Mouse (Mus musculus): ENCODE results near the gene Zswim1.
"Not testable (repeated sequence)": the region's sequence is repeated elsewhere in the genome, so short reads cannot be mapped to it uniquely, and the experiment has no call there.

Zswim1 gene

DNA sequence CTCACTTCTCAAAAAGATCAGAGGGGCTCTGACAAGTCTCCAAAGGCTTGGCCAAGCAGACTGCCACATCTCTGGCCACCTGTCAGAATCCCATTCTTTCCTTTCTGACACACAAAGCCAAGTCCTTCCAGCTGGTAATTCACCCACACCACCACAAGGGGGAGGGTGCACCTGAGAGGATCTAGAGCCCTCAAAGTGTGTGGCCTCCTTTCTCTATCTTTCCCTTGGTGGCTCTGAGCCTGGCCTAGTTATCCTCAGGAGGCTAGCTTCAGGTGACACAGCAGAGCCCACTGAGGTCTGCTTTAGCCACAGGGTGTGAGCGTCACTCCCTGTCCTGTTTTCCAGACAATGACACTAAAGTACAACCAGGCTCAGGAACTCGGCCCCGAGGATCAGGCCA is 29.2 kb upstream of the Zswim1 start:
- DNase-seq (ENCODE audit: low spot score in 2 of 2) = peak; percentile 38 to 60

DNA sequence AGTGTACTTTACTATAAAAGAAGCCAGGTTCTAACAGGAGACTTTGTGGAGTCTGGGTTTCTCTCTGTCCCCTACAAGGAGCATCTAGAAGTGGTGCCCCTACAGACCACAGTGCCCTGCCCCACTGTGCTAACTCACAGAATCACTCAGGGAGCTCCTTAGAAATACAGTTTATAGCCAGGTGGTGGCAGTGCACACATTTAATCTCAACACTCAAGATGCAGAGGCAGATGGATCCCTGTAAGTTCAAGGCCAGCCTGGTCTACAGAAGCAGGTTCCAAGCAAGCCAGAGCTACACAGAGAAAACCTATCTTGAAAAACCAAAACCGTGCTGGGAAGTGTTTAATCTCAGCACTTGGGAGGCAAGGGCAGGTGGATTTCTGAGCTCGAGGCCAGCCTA is 28.7 kb upstream of the Zswim1 start:
- DNase-seq (ENCODE audit: low spot score in 2 of 2) = no peak

GRCm38 (mm10) chr2:164794293-164794692 is 28.2 kb upstream of the Zswim1 start:
- DNase-seq (ENCODE audit: low spot score in 2 of 2) = peak; percentile 70 to 75

GRCm38 (mm10) chr2:164795868-164796267 is 26.6 kb upstream of the Zswim1 start:
- DNase-seq (ENCODE audit: low spot score in 2 of 2) = no peak

GRCm38 (mm10) chr2:164798554-164798953 is 23.9 kb upstream of the Zswim1 start:
- not testable (repeated sequence) for DNase-seq (ENCODE audit: low spot score in 2 of 2)

- no peak for DNase-seq (ENCODE audit: low spot score in 2 of 2)
These were observed 22.1 kb upstream of the Zswim1 start for GRCm38 (mm10) chr2:164800252-164801004.

GRCm38 (mm10) chr2:164803201-164803920 is 19.1 kb upstream of the Zswim1 start:
- DNase-seq (ENCODE audit: low spot score in 2 of 2) = no peak

GRCm38 (mm10) chr2:164803921-164804313 is 18.6 kb upstream of the Zswim1 start:
- no peak for DNase-seq (ENCODE audit: low spot score in 2 of 2)

DNA sequence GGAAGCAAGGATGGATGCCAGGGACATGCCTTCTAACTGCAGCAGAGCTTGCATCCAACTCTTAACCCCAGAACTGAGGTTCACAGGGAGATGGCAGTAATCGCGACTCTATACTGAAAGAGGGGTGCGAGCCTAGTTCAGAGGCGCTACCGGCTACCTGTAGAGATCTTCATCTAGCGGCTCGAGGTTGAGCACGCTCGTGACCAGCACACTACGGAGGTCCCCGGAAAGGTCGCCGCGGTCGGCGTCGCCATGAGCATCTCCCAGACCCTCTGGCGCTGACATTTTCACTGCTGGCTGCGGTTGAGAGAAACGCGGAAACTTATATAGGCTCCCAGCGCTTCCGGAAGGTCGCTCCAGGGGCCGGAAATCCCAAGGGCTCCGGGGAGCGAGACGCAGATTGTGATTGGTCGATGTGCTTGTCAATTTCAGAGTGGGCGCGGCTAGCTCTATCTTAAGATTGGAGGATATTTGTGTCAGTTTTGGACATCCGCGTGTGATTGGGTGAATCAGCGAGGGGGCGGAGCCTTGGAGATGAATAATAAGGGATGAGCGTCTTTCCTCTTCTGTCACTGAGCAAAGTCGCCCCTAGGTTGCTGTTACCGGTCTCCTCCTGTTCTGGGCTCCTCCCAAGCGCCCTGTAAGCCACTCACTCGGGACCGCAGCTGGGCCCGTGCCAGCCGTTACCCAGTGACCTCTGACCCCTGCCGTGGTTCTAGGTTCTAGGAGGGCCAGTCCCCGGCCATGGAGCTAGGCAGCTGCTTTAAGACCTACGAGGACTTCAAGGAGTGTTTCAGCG is 17.8 kb upstream of the Zswim1 start, which contains the start of the genes Acot8 and Zswim3:
Gene Acot8, minus strand, starts transcription at position 350 of the 799 bp plus-strand sequence.
Gene Zswim3, plus strand, starts transcription at position 566 of the 799 bp plus-strand sequence.
- DNase-seq (ENCODE audit: low spot score in 2 of 2) = peak; percentile 98

GRCm38 (mm10) chr2:164805332-164805718 is 17.2 kb upstream of the Zswim1 start:
- no peak for DNase-seq (ENCODE audit: low spot score in 2 of 2)

DNA sequence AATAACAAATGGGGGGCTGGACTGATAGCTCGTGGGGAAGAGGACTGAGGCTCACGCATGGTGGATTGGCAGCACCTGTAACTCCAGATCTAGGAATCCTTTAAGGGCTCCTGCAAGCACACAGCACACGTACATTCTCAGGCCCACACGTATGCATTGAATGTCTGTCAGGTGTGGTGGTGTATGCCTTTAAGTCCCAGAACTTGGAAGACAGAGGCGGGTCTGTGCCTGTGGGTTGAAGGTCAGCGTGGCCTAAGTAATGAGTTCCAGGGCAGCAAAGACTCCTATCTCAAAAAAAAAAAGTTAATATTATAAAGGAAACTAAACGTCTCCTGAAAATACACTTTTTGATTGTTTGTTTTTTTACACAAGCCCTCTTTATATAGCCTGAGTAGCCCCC is 15.9 kb upstream of the Zswim1 start:
- DNase-seq (ENCODE audit: low spot score in 2 of 2) = no peak

GRCm38 (mm10) chr2:164813557-164813956 is 8.9 kb upstream of the Zswim1 start:
- no peak for DNase-seq (ENCODE audit: low spot score in 2 of 2)

- DNase-seq (ENCODE audit: low spot score in 2 of 2) = no peak
These were observed 7.1 kb upstream of the Zswim1 start for GRCm38 (mm10) chr2:164815348-164815747.

GRCm38 (mm10) chr2:164815821-164816220 is 6.7 kb upstream of the Zswim1 start:
- DNase-seq (ENCODE audit: low spot score in 2 of 2) = no peak

- DNase-seq (ENCODE audit: low spot score in 2 of 2) = no peak
These were observed 5.3 kb upstream of the Zswim1 start for GRCm38 (mm10) chr2:164817206-164817605.

DNA sequence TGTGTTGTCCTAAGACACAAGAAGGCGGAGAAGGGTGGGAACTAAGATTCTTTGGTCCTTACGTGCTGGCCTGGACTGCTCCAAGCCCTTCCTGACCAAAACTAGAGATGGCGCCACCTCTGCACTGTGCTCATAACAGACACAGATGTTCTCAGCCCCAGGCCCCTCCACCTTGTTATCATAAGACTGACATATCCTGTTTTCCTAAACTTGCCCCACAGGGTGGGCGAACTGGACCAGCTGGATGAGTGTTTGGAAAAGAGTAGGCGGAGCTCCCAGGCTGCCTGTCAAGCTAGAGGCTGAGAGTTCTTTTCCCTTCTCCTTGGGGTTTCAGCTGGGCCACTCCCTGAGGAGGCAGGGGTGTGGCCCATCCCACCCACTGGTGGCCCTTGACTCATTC is 4.8 kb upstream of the Zswim1 start:
- no peak for DNase-seq (ENCODE audit: low spot score in 2 of 2)

DNA sequence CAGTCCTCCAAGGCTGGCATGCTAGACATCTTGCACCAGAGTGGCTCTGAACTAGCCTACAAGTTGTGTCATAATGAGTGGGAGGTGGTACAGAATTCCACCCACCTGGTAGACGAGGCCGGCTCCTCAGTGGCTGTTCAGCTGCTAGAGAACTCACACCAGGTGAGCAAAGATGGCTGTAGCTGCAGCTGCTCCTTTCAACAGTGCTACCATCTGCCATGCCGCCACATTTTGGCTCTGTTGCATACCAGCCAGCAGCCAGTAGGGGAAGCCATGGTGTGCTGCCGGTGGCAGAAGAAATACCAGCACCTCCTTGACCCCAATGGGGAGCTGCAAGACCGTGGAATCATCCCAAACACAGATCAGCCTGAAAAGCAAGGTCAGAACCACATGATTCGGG is 1.4 kb upstream of the Zswim1 start:
- DNase-seq (ENCODE audit: low spot score in 2 of 2) = no peak

- no peak for DNase-seq (ENCODE audit: low spot score in 2 of 2)
These were observed 697 bp downstream of the Zswim1 start for GRCm38 (mm10) chr2:164823181-164823585.

GRCm38 (mm10) chr2:164823969-164824368 is 1.5 kb downstream of the Zswim1 start:
- no peak for DNase-seq (ENCODE audit: low spot score in 2 of 2)

GRCm38 (mm10) chr2:164825521-164825920 is 3.0 kb downstream of the Zswim1 start:
- DNase-seq (ENCODE audit: low spot score in 2 of 2) = no peak

DNA sequence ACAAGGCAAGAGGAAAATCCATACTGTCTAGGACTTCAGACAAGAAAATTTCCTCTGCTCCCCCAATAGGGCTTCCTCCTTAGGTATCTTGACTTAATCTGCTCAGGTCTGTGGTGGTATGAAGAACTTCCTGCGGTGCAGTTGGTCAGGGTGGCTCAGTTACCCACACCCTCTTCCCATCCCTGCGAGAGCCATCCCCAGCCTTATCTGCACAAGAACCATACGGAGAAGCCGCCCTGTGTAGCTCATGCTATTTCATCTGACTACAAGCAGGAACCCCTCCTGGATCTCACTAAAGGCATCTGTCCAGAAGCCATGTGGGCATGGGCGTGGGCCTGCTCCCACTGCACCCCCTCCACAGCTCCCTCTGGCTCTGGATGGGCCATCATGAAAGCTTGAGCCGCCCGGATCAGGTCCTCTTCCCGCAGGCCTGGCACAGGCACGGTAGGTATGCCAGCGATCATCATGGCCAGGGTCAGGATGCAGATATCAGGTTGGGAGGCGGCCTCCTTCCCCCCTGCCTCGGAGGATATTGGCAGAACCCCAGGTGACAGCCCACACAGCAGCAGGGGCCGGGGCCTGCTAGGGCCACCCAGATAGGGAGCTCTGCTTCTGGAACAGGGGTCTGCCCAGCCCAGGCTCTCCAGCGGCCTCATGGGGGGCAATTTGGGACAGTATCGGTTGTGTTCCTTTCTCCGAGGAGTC is 4.8 kb downstream of the Zswim1 start:
- no peak for DNase-seq (ENCODE audit: low spot score in 2 of 2)

DNA sequence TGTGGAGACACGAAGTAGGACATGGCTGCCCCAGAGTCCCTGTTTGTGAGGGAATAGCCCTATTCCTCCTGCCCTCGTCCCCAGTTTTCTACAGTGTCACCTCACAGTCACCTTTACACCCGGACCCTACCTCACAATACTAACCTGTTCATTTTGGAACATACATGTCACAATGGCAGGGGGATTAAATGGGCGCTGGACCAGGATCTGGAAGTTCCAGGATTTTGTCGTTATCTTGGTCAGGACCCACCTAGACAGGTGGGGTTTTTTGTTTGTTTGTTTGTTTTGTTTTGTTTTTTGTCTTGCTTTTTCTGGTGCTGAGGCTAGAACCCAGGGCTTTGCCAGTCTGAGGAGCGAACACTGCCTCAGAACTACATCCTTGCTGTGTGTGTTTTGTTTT is 6.0 kb downstream of the Zswim1 start, which contains the start of gene Spata25:
Gene Spata25, minus strand, starts transcription at position 101 of the 400 bp plus-strand sequence.
- DNase-seq (ENCODE audit: low spot score in 2 of 2) = no peak
